Mouse (Mus musculus): Measurements from ENCODE around the gene Ascc3.

The Ascc3 gene

DNA sequence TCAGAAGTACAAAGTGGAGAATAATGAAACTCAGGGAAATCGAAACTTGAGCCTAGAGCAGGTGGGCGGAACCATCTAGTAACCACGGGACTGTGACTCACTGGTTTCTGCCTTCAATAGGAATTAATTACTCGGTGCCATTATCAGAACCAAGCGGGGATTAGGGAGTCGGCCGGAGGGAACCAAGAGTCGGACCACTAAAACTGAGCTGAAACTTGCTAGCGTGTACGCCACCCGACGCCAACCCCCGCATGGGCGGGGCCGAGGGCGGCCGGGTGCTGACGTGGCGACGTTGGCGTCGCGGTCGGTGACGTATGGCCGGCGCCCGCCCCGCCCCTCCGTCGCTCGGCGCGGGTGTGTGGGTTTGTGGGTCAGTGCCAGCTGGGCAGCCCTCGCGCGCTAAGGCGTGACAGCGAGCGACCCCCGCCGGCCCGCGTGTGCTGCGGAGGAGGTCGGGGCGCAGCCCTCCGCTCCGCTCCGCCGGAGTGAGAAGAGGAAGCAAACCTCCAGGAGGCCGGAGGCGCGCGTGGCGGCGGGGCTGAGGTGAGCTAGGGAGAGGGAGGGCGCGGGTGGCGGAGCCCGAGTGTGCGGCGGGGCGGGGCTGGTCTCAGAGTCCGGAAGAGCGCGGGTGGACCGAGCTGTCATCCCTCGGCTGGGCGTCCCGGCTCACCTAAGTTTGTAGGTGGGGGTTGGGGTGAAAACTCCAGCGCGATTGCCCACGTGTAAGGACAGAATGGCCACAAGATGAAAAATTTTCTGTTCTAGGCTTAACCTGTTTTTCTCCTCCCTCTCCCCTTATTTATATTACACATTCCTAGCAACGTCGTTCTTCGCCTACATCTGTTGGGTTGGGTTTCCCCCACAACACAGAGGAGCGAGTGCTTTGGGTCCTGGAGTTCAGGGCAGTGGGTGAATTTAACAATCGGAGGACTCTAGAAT lies at the start of gene Ascc3:
Gene Ascc3 (plus strand): TSS at position 315 of the 939 bp plus-strand sequence.
- DNase-seq (ENCODE audit: low spot score): peak; percentile 91

DNA sequence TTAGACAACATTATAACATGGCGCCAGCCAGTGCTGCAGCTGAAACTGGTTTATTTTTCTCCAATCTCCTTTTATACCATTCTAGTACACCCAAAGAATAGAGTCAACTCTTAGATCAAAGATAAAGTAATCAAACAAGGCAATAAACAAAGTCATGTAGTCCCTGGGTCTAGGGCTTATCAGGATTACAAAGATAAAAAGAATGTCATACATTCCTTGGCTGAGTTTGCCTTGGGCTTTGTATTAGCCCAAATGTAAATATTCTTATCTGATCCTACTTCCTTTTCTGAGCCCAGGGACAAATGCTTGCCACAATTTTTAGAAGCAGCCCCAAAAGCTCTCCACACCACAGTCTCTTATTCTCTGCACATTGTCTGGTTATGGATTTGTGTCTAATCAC lies 7.7 kb upstream of the Ascc3 start:
- no peak for DNase-seq (ENCODE audit: low spot score)

DNA sequence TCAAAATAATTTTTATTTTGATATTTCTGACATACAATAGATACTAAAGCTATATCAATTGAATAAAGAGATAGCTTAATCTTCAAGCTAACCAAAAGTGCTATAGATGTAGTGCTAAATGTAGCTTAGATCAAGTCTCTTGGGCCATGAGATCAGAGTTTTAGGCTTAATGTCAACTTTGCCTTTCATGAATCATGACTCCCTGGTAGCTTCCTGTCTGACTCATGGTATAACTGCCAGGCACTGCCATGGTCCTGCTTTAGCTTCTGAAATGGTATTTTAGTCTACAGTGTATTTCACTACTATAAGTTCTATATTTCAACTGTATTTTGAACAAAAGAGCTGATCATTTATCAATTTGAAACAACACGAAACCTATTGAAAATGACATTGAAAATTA lies 5.9 kb upstream of the Ascc3 start:
- no peak for DNase-seq (ENCODE audit: low spot score)

DNA sequence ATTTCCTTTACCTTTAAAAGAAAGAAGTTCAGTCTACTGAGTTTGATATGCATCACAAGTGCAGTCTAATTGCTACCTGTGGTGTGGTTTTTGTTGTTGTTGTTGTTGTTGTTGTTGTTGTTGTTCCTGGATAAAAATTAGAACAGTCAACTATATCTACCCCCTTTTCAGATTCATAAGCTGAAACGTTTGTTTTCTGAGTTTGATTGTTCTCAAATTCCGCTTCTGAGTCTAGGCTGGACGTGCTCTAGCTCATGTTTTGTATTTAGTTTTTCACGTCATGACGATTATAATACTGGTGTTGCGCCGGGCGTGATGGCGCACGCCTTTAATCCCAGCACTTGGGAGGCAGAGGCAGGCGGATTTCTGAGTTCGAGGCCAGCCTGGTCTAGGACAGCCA lies 902 bp downstream of the Ascc3 start:
- DNase-seq (ENCODE audit: low spot score): no peak

DNA sequence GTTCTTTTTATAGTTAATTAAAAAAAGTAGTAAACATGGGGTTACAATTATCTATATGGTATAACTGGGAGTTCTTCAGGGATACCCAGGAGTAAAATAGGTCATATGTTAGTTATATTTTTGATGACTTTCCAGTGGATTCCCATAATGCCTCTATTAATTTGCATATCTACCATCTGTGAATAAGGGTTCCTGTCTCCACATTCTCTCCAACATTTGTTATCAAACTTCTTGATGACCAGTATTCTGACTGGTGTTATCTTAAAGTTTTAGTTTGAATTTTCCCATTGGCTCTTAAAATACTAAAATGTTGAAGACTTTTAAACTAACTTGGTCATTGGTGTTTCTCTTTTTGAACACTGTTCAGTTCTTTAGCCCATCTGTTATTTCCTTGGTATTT lies 2.9 kb downstream of the Ascc3 start:
- DNase-seq (ENCODE audit: low spot score): no peak

DNA sequence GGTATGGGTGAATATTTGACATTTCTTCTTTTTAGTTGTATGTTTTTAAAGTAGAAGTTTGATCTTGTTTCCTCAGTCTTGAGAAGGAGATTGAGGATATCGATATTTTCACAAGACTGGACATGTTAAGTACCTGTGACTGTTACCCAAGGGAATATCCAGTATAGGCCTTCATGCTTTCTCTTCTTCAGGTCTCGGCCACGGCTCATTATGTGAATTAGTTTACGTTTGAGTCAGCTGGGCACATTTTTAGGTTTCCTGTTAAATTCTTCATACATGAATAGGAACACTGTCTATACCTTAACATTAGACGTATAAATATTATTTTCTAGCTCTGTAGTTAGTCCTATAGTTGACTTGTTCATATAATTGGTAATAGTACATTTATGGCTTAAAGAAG lies 12.4 kb downstream of the Ascc3 start:
- DNase-seq (ENCODE audit: low spot score): no peak

DNA sequence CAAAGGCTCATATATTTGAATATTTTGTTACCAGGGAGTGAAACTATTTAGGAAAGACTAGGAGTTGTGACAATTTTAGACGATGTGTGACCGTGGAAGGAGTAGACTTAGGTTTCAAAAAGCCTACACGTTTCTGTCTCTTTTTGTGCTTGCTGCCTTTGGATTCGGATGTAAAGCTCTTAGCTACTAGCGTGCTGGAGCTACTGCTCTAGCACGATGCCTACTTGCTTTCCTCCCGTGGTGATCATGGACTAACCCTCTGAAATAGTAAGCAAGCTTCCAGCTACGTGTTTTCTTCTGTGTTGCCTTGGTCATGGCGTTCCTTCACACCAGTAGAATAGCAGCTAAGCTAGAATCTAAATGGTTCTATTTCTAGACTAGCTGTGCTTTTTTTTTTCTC lies 21.4 kb downstream of the Ascc3 start:
- DNase-seq (ENCODE audit: low spot score): no peak

DNA sequence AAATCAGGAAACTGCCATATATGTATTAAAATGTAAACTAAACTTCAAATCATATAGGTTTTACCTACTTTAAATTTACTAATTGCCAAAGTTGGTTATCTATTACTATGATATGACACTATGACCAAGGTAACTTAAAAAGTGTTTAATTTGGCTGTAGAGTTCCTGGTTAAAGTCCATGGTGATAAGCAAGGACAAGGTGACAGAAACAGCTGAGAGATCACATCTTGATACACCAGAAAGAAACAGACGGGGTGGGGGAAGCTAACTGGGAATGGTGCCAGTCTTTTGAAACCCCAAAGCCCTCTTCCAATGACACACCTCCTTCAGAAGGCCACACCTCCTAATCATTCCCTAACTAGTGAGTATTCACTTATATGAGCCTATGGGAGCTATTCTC lies 33.4 kb downstream of the Ascc3 start:
- DNase-seq (ENCODE audit: low spot score): no peak

DNA sequence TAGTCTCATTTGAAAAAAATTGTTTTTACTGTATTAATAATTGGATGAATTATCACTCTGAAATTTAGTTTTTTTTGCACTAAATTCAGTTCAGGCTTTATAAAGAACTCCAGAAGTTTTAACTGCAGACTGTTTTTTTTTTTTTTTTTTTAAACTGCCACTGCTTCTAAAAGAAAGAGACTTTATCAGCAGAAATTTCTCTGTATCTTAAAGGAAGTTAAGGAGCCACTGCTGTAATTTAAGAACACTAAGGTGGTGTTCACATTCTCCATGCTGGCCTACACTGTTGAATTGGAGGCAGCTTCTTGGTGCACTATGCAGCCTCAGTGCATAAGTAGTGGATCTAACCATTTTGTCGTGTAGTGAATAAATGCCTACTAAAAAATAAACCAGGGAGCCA lies 47.1 kb downstream of the Ascc3 start:
- no peak for DNase-seq (ENCODE audit: low spot score)

DNA sequence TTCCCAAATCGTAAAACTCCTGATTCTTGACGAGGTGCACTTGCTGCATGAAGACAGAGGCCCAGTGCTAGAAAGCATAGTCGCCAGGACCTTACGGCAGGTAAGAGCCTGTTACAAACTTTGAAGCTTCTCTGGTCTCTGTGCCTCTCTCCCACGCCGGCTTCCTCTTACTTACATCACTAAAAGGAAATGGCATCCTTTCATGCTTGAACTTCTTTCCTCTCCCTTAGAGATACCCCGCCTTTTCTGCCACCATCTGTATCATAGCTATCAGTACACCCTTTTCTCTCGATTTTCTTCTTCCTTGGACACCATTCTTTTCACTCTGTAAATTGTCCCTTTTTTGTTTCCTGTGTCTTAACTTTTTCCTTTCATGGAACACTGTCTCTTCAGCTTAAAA lies 58.1 kb downstream of the Ascc3 start:
- DNase-seq (ENCODE audit: low spot score): no peak

DNA sequence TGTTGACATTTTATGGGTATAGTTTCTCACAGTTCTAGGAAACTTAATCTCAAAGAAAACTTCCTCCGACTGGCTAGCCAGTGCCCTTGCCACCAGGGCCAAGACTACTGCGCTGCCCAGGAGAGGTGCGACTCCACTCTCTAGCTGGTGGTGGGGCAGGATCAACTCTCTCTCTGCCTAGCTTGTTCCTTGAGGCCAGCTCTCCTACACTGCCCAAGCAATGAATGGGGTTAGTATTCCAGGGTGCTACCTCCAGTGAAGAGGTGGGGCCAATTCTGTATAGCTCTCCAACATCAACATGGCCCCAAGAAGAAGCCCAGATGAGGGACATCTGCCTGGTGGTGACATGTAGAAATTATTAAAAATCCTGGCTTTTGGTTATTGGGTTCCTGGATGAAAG lies 61.1 kb downstream of the Ascc3 start:
- DNase-seq (ENCODE audit: low spot score): no peak

DNA sequence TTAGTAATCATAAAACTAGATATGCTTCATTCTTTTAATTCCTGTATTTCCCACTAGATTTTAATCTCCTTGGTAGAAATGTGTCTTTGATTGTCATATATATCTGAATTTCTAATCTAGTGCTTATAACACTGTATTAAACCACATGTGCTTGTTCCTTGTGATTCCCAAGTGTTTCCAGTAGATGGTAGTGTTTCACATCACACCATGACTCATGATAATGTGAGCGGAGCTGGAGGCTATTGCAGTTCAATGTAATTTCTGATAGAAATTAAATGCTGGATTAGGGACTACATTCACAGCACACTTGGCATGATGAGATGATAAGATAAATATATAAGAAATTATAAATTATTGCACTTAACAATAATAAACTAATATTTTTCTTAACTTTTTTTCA lies 64.9 kb downstream of the Ascc3 start:
- DNase-seq (ENCODE audit: low spot score): no peak

DNA sequence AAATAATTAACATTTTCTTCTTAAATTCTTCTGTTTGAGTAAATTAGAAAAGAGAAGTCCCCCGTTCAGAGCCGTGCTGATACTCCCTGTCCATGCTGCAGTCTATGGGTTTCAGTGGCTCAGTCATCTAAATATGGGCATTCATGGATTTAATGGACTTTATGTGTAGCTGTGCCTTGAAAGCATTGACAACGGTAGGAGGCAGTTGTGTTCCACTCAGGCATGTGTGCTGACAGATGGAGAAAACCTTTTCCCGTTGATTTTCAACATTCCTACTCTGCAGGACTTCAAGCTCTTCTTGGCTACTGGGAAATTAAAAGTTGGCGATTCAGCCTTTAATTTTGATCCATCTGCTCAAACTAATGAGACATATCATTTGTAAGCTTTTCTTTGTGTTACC lies 79.0 kb downstream of the Ascc3 start:
- no peak for DNase-seq (ENCODE audit: low spot score)

DNA sequence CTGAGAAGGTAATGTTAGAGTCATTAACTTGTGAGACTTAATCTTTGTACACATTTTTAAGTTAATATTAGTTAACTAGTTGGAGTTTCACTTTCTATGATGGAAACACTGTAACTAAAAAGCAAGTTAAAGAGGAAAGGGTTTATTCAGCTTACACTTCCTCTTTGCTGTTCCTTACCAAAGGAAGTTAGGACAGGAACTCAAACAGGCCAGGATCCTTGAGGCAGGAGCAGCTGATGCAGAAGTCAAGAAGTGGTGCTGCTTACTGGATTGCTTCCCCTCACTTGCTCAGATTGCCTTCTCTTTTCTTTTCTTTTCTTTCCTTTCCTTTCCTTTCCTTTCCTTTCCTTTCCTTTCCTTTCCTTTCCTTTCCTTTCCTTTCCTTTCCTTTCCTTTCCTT lies 97.9 kb downstream of the Ascc3 start:
- no peak for DNase-seq (ENCODE audit: low spot score)

DNA sequence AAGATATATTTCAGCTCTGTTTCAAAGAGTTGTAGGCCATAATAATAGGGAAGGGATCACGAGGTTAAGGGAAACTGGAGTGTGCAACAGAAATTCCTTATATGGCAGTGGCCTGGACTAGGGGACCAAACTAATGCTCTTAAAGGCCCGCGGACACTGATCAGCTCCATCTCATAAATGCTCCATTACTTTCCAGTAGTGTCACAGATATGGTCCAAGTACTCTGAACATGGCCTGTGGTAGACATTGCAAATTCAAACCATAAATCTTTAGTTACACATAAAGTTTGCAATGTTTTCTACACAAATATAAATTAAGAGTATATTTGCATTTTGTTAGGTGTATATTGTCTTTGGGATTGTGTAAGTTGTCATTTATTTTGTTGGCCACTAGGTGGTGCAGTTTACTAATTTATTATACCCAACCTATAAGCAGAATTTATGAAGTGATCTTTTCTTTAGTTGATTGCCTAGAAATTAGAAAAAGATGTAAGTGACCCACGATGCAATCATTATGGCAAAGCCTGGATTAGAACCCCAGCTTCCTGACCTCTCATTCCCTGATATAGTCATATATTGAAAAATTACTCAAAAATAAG lies 106.5 kb downstream of the Ascc3 start:
- no peak for DNase-seq (ENCODE audit: low spot score)

DNA sequence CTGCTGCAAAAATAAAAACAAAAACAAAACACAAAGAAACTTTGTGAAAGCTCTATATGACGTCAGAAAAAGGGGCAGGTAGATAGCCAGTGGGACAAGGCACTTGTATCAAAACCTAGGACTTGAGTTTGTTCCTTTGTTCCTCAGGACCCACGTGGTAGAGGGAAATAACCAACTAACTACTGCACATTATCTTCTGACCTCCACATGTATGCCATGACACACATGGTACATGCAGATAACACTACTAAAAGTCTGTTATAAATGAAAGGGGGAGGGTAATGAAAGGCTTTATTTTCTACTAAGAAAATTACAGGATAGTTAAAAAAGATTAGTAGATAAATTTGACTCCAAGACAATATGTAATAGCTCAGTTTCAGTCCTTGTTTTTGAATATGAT lies 109.3 kb downstream of the Ascc3 start:
- no peak for DNase-seq (ENCODE audit: low spot score)

DNA sequence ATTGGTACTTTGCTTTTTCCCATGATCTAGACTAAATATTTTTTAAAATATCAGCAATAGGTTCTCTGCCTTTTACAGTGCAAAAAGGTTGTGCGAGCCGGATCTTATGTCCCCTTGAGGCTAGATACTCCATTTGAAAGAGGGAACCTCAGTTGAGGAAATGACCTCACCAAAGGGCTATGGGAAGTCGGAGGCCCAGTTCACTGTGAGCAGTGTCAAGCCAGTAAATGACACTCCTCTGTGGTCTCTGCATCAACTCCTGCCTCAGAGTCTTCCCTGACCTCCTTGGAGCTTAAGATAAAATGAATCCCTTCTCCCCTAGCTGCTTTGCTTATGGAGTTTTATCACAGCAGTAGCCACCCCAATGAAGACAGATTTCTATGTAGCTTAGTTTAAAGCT lies 109.9 kb downstream of the Ascc3 start:
- no peak for DNase-seq (ENCODE audit: low spot score)

DNA sequence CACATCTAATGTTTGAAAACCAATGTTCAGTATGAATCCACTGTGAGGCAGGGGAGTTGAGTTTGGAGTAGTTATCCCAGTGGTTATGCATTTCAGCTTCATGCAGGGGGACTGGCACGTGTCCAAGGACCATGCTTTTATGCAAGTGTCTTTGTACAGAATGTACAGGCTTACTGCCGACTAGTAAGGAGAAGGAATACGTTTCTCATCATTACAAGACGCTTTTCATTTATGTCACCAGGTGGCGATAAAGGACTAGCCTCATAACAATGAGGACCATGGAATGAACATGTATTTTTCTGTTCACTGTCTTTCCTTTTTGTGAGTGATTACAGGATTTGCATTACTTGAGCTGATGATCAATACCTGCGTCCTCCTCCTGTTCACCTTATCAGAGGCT lies 111.7 kb downstream of the Ascc3 start:
- DNase-seq (ENCODE audit: low spot score): peak; percentile 17

DNA sequence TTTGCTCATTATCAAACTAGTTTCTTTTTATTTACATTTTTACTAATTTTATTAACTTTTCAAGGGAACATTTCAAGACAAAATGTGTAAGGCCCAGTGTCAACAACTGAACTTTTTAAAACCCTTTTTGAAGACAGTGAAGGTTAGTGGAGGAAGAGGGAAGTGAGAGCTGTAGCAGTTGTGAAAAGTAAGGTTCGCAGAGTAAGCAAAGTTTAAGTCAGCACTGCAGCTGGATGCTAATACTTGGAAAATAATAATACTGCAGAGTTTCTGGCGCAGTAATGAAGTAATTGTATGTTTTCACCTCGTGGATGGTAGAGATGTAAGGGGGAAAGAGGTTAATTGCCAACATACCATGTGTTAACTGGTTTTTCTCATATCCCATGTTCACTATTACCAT lies 112.4 kb downstream of the Ascc3 start:
- no peak for DNase-seq (ENCODE audit: low spot score)

DNA sequence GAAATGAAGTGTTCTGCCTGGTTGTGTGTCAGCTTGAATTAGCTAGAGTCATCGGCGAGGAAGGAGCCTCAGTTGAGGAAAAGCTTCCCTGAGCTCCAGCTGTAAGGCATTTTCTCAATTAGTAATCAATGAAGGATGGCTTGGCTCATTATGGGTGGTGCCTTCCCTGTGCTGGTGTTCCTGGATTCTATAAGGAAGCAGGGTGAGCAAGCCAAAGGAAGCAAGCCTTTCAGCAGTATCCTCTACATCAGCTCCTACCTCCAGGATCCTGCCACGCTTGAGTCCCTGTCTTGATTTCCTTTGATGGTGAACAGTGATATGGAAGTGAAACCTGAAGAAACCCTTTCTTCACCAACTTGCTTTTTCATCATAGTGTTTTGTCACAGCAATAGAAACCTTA lies 118.8 kb downstream of the Ascc3 start:
- no peak for DNase-seq (ENCODE audit: low spot score)

DNA sequence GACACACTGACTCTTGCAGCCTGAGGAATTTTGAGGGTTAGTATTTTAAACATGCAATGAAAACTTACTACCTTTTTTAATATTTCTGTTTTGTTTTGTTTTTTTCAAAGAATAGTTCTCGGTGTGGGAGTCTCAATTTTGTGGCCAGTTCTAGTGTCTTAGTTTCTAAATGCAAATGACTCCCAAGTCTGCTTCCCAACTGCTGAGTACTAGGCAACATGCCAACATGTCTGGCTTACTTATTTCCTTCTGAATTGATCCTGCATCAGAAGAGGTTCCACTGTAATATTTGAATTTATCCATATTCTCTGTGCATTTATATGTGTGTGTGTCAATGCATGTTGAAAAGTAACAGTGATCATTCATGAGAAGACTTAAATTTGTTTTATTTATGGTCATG lies 119.3 kb downstream of the Ascc3 start:
- no peak for DNase-seq (ENCODE audit: low spot score)

DNA sequence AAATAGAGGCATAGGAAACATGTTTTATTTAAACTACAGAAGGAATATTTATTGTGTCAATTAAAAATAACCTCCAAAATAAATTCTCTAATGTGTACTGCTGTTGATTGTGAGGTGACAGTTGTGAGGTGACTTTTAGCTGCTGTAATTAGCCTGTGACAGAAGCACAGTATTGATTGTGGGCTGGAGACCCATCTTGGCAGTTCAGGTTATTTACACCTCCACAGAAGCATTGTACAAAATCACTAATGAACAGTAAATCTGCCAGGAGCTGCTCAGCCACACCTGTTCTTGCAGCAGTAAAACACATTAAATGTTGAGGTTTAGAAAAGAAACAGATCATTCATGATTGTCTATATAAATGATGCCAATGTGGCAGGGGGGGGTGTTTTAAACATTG lies 141.0 kb downstream of the Ascc3 start:
- DNase-seq (ENCODE audit: low spot score): no peak

DNA sequence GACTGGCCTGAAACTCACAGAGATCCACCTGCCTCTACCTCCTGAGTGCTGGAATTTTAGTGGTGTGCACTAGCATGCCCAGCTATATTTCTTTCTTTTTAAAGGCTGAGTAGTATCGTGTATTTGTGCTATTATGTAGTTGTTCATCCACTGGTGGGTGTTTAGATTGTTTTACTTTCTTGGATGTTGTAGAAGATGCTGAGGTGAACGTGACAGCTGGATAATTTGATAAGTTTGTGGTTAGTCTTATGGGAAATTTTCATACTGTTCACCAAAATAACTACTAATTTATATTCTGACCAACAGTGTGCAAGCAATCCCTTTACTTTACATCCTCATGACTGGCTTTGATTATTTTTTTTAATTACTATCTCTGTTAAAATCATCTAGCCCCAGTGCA lies 169.6 kb downstream of the Ascc3 start:
- no peak for DNase-seq (ENCODE audit: low spot score)

DNA sequence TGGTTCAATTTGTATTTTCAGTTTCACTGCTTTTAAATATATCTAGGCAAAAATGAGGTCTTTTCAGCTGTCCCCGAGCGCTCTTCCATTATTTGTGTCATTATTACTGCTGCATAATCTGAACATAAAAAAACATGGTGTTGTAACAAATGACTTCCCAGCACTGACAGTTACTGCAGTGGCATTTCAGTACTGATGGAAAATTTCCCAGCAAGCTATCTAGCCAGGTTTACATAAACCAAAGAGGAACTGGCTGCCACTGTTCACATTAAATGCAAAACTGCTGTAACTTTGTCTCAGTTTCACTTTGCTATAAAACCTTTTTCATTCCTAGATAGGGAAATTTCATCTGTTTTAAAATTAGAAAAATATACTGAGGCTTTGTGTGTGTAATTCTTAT lies 170.5 kb downstream of the Ascc3 start:
- DNase-seq (ENCODE audit: low spot score): no peak

Data from urinary bladder, postnatal 14 days (tissue).